Mouse (Mus musculus) stomach, postnatal 0 days (tissue): ENCODE measurements around the gene Rab10.
A peak's percentile ranks its signal among the peaks of the same experiment; 100 is the strongest.

Experiments
- CTCF ChIP-seq: IDR thresholded peaks from 2 replicates; pipeline ENCODE4 v1.5.1; 2016; ENCODE audit warnings: antibody characterized with exemption, low read depth, mild to moderate bottlenecking, moderate library complexity
- EP300 ChIP-seq: optimal IDR thresholded peaks from 2 replicates; pipeline ENCODE3; 2016; ENCODE audit warnings: antibody characterized with exemption

DNA sequence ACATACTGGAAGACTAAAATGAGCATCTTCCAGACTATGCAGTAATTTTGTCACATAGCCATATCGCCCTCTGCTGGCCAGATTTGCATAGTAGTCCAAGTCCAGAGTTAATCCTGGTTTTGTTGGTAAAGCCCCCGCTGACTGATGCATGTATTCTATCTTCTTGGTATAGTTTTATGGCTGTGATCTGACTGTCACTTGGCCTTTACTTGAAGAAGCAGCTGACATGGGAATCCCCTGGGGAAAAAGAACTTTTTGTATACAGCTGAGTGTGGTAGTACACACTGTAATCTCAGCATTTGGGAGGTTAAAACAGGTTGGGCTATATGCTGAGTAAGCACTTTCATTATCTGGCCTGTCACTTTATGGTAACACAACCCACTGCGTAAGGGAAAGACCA is 49.5 kb upstream of the Rab10 start:
- TF ChIP-seq CTCF (peak; percentile 84), EP300 (no peak)
